ENCODE assay signal across 10 mouse cellular contexts in genomic region chr7:80439032-80439760, GRCm38 (mm10). TPM values are rescaled to one million over a fixed set of nuclear protein-coding genes. Genes with fewer than 3 reads are reported as not detected.
DNase-seq lines count a peak whose midpoint lies in the region; ATAC-seq lines count a peak whose summit lies in the region.
"Had no signal": no experiment of that assay in that cellular context is flagged by ENCODE, and none has a peak within 500 bp of the region (broad histone marks: within the 10 kb centered on the region; RNA-seq: fewer than 3 reads in every experiment).

No protein-coding gene starts in this region.

- H3K9me3 ChIP-seq in forebrain, embryonic 16.5 days (ENCODE audit: control insufficient read depth, low read length): no peaks in the 10 kb centered on the region
- H3K9me3 ChIP-seq in forebrain, embryonic 15.5 days: no peaks in the 10 kb centered on the region
- H3K9me3 ChIP-seq: neural tube, embryonic 13.5 days had no signal

- H3K27me3 ChIP-seq in forebrain, embryonic 16.5 days (replicated peaks; ENCODE audit: control insufficient read depth, insufficient read depth, low read length): no peaks in the 10 kb centered on the region
- H3K27me3 ChIP-seq in forebrain, embryonic 15.5 days: no peaks in the 10 kb centered on the region
- H3K27me3 ChIP-seq: neural tube, embryonic 13.5 days had no signal

- H3K4me2 ChIP-seq in forebrain, embryonic 16.5 days (ENCODE audit: low read length): no peak overlapping the region
- no peak overlapping the region for H3K4me2 ChIP-seq in forebrain, embryonic 15.5 days (replicated peaks)
- H3K4me2 ChIP-seq: neural tube, embryonic 13.5 days had no signal

- 0 out of 2 replicates have a peak, but pooled peaks have one; percentile 32 for ATAC-seq in forebrain, embryonic 16.5 days
- no peak for ATAC-seq in forebrain, embryonic 15.5 days (replicated peaks)

- DNase-seq in left cerebral cortex, postnatal 4 days: peak; percentile 45
- DNase-seq in left cerebral cortex, adult 8-10 months (ENCODE audit: low spot score in 2 of 2): no peak
- DNase-seq in adrenal gland, postnatal 10 days: peak; percentile 65
- peak; percentile 21 for DNase-seq in kidney, postnatal 14 days
- no peak for DNase-seq in testis, postnatal 10 days (ENCODE audit: low spot score)
- DNase-seq in right cerebral cortex, postnatal 14 days: no peak
- DNase-seq: embryo, embryonic 11 days had no signal

- H3K27ac ChIP-seq in forebrain, embryonic 16.5 days (ENCODE audit: low read length): no peak overlapping the region
- no peak overlapping the region for H3K27ac ChIP-seq in forebrain, embryonic 15.5 days (replicated peaks)
- H3K27ac ChIP-seq: neural tube, embryonic 13.5 days had no signal

- H3K9ac ChIP-seq in forebrain, embryonic 16.5 days (replicated peaks; ENCODE audit: low read depth, low read length): no peak overlapping the region
- H3K9ac ChIP-seq in forebrain, embryonic 15.5 days (replicated peaks): no peak overlapping the region
- H3K9ac ChIP-seq: neural tube, embryonic 13.5 days had no signal

- no peaks in the 10 kb centered on the region for H3K36me3 ChIP-seq in forebrain, embryonic 16.5 days (ENCODE audit: control insufficient read depth, insufficient read depth)
- no peaks in the 10 kb centered on the region for H3K36me3 ChIP-seq in forebrain, embryonic 15.5 days
- H3K36me3 ChIP-seq: neural tube, embryonic 13.5 days had no signal

- intact Hi-C loops in left cerebral cortex, postnatal 4 days (cut with DNase I): no loop called here

- H3K4me1 ChIP-seq in forebrain, embryonic 16.5 days (replicated peaks; ENCODE audit: control insufficient read depth, insufficient read depth, low read length): peaks cover 23% of the 10 kb centered on the region
- H3K4me1 ChIP-seq in forebrain, embryonic 15.5 days: peaks cover 34% of the 10 kb centered on the region

- 34% methylated on average over 13 of the region's 15 CpGs for WGBS in forebrain, embryonic 16.5 days
- WGBS in forebrain, embryonic 15.5 days: 38% methylated on average over 13 of the region's 15 CpGs

- H3K4me3 ChIP-seq in forebrain, embryonic 16.5 days (replicated peaks; ENCODE audit: low read length): no peak overlapping the region
- no peak overlapping the region for H3K4me3 ChIP-seq in forebrain, embryonic 15.5 days
- H3K4me3 ChIP-seq: neural tube, embryonic 13.5 days had no signal

RNA-seq across cellular contexts. Expression of gene Furin, which starts 34.0 kb away (rescaled TPM):
- 4.4 TPM in 2 replicates for polyA plus RNA-seq in forebrain, embryonic 16.5 days (2015; fragmentation: Nextera tagmentation; extraction: Ambion mirVana)
- polyA plus RNA-seq in forebrain, embryonic 15.5 days (2015; fragmentation: Nextera tagmentation; extraction: Ambion mirVana): 4.8 and 4.9 TPM in 2 replicates
- 10 to 100 TPM; 41.5 to 44.8 TPM for total RNA-seq in left cerebral cortex, postnatal 4 days (2021)
- 10 to 100 TPM; 30.7 to 33.6 (median 33.2) TPM for total RNA-seq in left cerebral cortex, adult 8-10 months (2022)
- 100 to 1,000 TPM; 113 to 129 TPM for total RNA-seq in adrenal gland, postnatal 10 days (2021)

RNA-seq across cellular contexts. Expression of gene Fes, which starts 51.5 kb away (rescaled TPM):
- polyA plus RNA-seq in forebrain, embryonic 16.5 days (2015; fragmentation: Nextera tagmentation; extraction: Ambion mirVana): 2.8 and 4.7 TPM in 2 replicates
- polyA plus RNA-seq in forebrain, embryonic 15.5 days (2015; fragmentation: Nextera tagmentation; extraction: Ambion mirVana): 2.6 and 3.3 TPM in 2 replicates
- 1 to 10 TPM; 5.2 to 7.5 TPM for total RNA-seq in left cerebral cortex, postnatal 4 days (2021)
- 10 to 100 TPM in 1 of 4 experiments, 1 to 10 TPM in 3; 4.5 to 10.5 (median 6.9) TPM for total RNA-seq in left cerebral cortex, adult 8-10 months (2022)
- total RNA-seq in adrenal gland, postnatal 10 days (2021): 10 to 100 TPM; 13.2 to 17.1 TPM

Comparison
In these comparisons a context has a peak if more than half of its experiments do, and no peak if none do; other contexts are left out.
1. DNase-seq: peak in left cerebral cortex, postnatal 4 days (single experiment), adrenal gland, postnatal 10 days (single experiment) and kidney, postnatal 14 days (single experiment); none in left cerebral cortex, adult 8-10 months (0 of 2), testis, postnatal 10 days (single experiment) and right cerebral cortex, postnatal 14 days (single experiment).